21 mouse cellular contexts compared by ENCODE assay signal in genomic region chr13:17494936-17495335, GRCm38 (mm10).
"Had no signal": no experiment of that assay in that cellular context is flagged by ENCODE, and none has a peak within 500 bp of the region (broad histone marks: within the 10 kb centered on the region; RNA-seq: fewer than 3 reads in every experiment).

No protein-coding gene starts in this region.

- H3K4me1 ChIP-seq: kidney, embryonic 15.5 days; limb, embryonic 10.5 days; limb, embryonic 13.5 days; liver, embryonic 12.5 days; liver, embryonic 15.5 days; lung, embryonic 15.5 days; midbrain, embryonic 10.5 days; midbrain, embryonic 13.5 days had no signal

- H3K27ac ChIP-seq: kidney, embryonic 15.5 days; limb, embryonic 10.5 days; limb, embryonic 13.5 days; liver, embryonic 12.5 days; liver, embryonic 15.5 days; lung, embryonic 15.5 days; midbrain, embryonic 10.5 days; midbrain, embryonic 13.5 days; stomach, postnatal 0 days had no signal

- DNase-seq: kidney, adult 2 months; kidney, postnatal 10 days; kidney, postnatal 36 days; liver; lung, adult 18-20 months; lung, postnatal 10 days; lung, postnatal 36 days; right cerebral cortex, postnatal 4 days; thymus, postnatal 25 days had no signal

- H3K9me3 ChIP-seq: kidney, embryonic 15.5 days; limb, embryonic 10.5 days; limb, embryonic 13.5 days; liver, embryonic 12.5 days; liver, embryonic 15.5 days; lung, embryonic 15.5 days; megakaryocyte, embryonic 14.5 days; midbrain, embryonic 10.5 days; midbrain, embryonic 13.5 days had no signal

- H3K27me3 ChIP-seq: kidney, embryonic 15.5 days; limb, embryonic 13.5 days; liver, embryonic 12.5 days; liver, embryonic 15.5 days; lung, embryonic 15.5 days; megakaryocyte, embryonic 14.5 days; midbrain, embryonic 13.5 days had no signal

- ATAC-seq: intestine, postnatal 0 days; liver, embryonic 12.5 days; midbrain, embryonic 13.5 days; midbrain, embryonic 16.5 days had no signal

- H3K36me3 ChIP-seq: kidney, embryonic 15.5 days; limb, embryonic 10.5 days; limb, embryonic 13.5 days; liver, embryonic 12.5 days; liver, embryonic 15.5 days; lung, embryonic 15.5 days; midbrain, embryonic 10.5 days; midbrain, embryonic 13.5 days had no signal

- H3K4me3 ChIP-seq: kidney, embryonic 15.5 days; limb, embryonic 10.5 days; limb, embryonic 13.5 days; liver, embryonic 12.5 days; liver, embryonic 15.5 days; lung, embryonic 15.5 days; megakaryocyte, embryonic 14.5 days; midbrain, embryonic 10.5 days; midbrain, embryonic 13.5 days had no signal

- H3K4me2 ChIP-seq: kidney, embryonic 15.5 days; limb, embryonic 13.5 days; liver, embryonic 12.5 days; liver, embryonic 15.5 days; lung, embryonic 15.5 days; midbrain, embryonic 13.5 days had no signal

- H3K9ac ChIP-seq: kidney, embryonic 15.5 days; limb, embryonic 13.5 days; liver, embryonic 12.5 days; liver, embryonic 15.5 days; lung, embryonic 15.5 days; midbrain, embryonic 13.5 days had no signal
